Mouse (Mus musculus): ENCODE data around the gene Adamtsl4. TPM values are rescaled to one million over a fixed set of nuclear protein-coding genes. Genes with fewer than 3 reads are reported as not detected.
"Not testable (repeated sequence)": the region's sequence is repeated elsewhere in the genome, so short reads cannot be mapped to it uniquely, and the experiment has no call there.

Gene Adamtsl4
- polyA plus RNA-seq, 1 experiment = not detected

GRCm38 (mm10) chr3:95693821-95694807 lies 6.4 kb upstream of the Adamtsl4 start:
- Histone ChIP-seq H3K4me1 (ENCODE audit: control insufficient read depth, insufficient read depth, low read length) (0 out of 2 replicates have a peak, but pooled peaks cover 2% of the 10 kb centered on the region), H3K27ac (ENCODE audit: insufficient read depth, low read depth, low read length) (no peak overlapping the region), H3K4me3 (ENCODE audit: insufficient read depth, low read depth, low read length) (no peak overlapping the region)
- TF ChIP-seq POLR2A (IDR thresholded peaks at IDR 0.05; ENCODE audit: insufficient read depth, low read depth, low read length) (no peak), CTCF (IDR thresholded peaks at IDR 0.05; ENCODE audit: insufficient read depth, low read depth, low read length) (no peak)
- WGBS = 81% methylated on average over 11 of the region's 11 CpGs

GRCm38 (mm10) chr3:95692677-95693076 lies 5.0 kb upstream of the Adamtsl4 start:
- Histone ChIP-seq H3K27ac (ENCODE audit: insufficient read depth, low read depth, low read length) (no peak overlapping the region), H3K4me1 (ENCODE audit: control insufficient read depth, insufficient read depth, low read length) (peaks cover 7% of the 10 kb centered on the region), H3K4me3 (ENCODE audit: insufficient read depth, low read depth, low read length) (no peak overlapping the region)
- 87% methylated on average over 6 of the region's 6 CpGs for WGBS
- no peak for TF ChIP-seq CTCF (IDR thresholded peaks at IDR 0.05; ENCODE audit: insufficient read depth, low read depth, low read length)
- no peak for TF ChIP-seq POLR2A (IDR thresholded peaks at IDR 0.05; ENCODE audit: insufficient read depth, low read depth, low read length)

DNA sequence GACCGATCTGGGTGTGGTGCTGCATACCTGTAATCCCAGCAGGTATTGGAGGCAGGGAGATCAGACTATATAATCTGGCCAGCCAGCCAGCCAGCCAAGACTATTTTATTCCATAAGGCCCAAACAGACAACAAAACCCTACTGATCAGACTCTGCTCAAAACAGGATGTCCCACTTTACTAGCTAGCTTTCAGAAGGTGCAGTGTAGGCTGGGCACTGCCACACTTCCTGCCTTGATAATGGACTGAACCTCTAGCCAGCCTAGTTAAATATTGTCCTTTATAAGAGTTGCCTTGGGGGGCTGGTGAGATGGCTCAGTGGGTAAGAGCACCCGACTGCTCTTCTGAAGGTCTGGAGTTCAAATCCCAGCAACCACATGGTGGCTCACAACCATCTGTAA lies 2.8 kb upstream of the Adamtsl4 start:
- H3K4me3 ChIP-seq (ENCODE audit: insufficient read depth, low read depth, low read length); H3K27ac ChIP-seq (ENCODE audit: insufficient read depth, low read depth, low read length): not testable (repeated sequence)
- WGBS = 97% methylated on average over 2 of the region's 2 CpGs
- peaks cover 14% of the 10 kb centered on the region for H3K4me1 ChIP-seq (ENCODE audit: control insufficient read depth, insufficient read depth, low read length)

GRCm38 (mm10) chr3:95689940-95690339 lies 2.2 kb upstream of the Adamtsl4 start:
- Histone ChIP-seq H3K4me1 (ENCODE audit: control insufficient read depth, insufficient read depth, low read length) (peaks cover 14% of the 10 kb centered on the region), H3K27ac (ENCODE audit: insufficient read depth, low read depth, low read length) (no peak overlapping the region), H3K4me3 (ENCODE audit: insufficient read depth, low read depth, low read length) (no peak overlapping the region)
- no peak for TF ChIP-seq POLR2A (IDR thresholded peaks at IDR 0.05; ENCODE audit: insufficient read depth, low read depth, low read length)
- no peak for TF ChIP-seq CTCF (IDR thresholded peaks at IDR 0.05; ENCODE audit: insufficient read depth, low read depth, low read length)
- WGBS = 58% methylated on average over 2 of the region's 2 CpGs

DNA sequence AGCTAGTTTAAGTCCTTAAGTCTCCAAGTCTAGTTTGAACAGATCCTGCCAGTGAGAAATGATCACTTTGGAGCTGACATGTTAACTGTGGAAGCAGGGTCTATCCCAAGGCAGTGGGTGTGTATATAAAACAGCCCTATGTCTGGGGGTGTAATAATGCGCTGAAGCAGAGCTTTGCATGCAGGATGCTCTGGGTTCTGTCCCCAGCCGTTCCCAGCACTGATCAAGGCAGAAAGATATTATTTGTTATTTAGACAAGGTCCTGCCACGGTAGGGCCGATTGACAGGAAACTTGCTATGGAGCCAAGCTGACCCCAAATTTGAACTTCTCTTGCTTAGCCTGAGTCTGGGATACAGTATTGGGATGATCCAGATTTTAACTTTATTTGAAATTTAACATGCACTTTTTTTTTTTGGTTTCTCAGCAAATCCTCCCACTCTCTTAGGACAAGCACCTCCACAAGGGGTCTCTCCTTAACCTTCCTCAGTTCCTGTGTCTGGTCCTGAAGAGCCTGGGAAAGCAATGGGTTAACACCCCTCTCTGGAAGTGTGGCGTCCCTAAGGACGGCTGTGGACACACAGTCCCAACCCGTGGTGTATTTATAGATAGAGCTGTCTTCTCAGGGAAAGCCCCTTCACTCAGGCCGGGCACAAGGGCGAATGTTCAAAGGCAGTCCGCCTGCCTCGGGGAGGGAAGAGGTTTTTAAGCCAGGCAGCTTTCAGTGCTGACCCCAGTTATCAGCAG lies 1.6 kb upstream of the Adamtsl4 start:
- 63% methylated on average over 11 of the region's 11 CpGs for WGBS
- Histone ChIP-seq H3K4me3 (ENCODE audit: insufficient read depth, low read depth, low read length) (no peak overlapping the region), H3K27ac (ENCODE audit: insufficient read depth, low read depth, low read length) (no peak overlapping the region), H3K4me1 (ENCODE audit: control insufficient read depth, insufficient read depth, low read length) (peaks cover 14% of the 10 kb centered on the region)
- TF ChIP-seq CTCF (IDR thresholded peaks at IDR 0.05; ENCODE audit: insufficient read depth, low read depth, low read length) (no peak), POLR2A (IDR thresholded peaks at IDR 0.05; ENCODE audit: insufficient read depth, low read depth, low read length) (no peak)

DNA sequence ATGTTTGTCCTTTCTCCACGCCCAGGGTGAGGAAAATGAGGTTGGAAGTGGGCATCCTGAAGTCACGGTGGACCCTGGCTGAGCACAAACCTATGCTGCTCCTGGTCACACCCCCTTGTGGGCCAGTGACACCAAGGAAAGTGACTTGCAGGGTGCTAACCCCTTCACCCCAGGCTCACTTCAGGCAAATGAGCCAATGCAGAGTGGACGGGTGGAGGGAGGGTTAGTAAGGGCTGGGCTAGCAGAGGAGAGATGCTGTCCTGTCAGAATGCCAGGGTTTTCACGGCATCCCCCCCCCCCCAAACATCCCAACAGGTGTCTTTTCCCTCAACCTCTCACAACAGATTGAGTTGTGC lies 571 bp downstream of the Adamtsl4 start:
- Histone ChIP-seq H3K4me3 (ENCODE audit: insufficient read depth, low read depth, low read length) (peak overlapping the region; percentile 42), H3K4me1 (ENCODE audit: control insufficient read depth, insufficient read depth, low read length) (peaks cover 14% of the 10 kb centered on the region), H3K27ac (ENCODE audit: insufficient read depth, low read depth, low read length) (no peak overlapping the region)
- 10% methylated on average over 3 of the region's 4 CpGs for WGBS
- TF ChIP-seq CTCF (IDR thresholded peaks at IDR 0.05; ENCODE audit: insufficient read depth, low read depth, low read length) (no peak), POLR2A (IDR thresholded peaks at IDR 0.05; ENCODE audit: insufficient read depth, low read depth, low read length) (no peak)

GRCm38 (mm10) chr3:95686492-95687167 lies 1.1 kb downstream of the Adamtsl4 start:
- no peak overlapping the region for H3K27ac ChIP-seq (ENCODE audit: insufficient read depth, low read depth, low read length)
- TF ChIP-seq POLR2A (IDR thresholded peaks at IDR 0.05; ENCODE audit: insufficient read depth, low read depth, low read length) = no peak
- no peak for TF ChIP-seq CTCF (IDR thresholded peaks at IDR 0.05; ENCODE audit: insufficient read depth, low read depth, low read length)
- 53% methylated on average over 10 of the region's 10 CpGs for WGBS
- no peak overlapping the region for H3K4me3 ChIP-seq (ENCODE audit: insufficient read depth, low read depth, low read length)
- peaks cover 14% of the 10 kb centered on the region for H3K4me1 ChIP-seq (ENCODE audit: control insufficient read depth, insufficient read depth, low read length)

DNA sequence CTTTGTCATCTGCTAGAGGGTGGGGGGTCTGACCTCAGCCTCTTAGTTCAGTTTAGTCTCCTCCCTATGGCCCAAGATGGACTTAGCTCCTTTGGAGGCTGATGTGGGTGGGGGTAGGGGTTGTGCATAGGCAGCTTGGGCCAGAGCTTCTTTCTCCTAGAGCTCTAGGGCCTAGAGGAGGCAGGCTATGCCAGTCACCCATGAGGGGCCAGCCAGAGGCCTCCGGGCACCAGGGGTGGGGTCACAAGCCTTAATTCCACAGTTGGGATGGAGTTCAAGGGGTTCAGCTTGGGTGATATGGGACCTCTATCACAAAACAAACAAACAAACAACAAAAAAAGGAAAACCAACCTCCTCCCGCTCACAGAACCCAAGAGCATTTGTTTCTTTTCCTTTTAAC lies 2.0 kb downstream of the Adamtsl4 start:
- WGBS = 75% methylated on average over 2 of the region's 2 CpGs
- Histone ChIP-seq H3K27ac (ENCODE audit: insufficient read depth, low read depth, low read length) (no peak overlapping the region), H3K4me3 (ENCODE audit: insufficient read depth, low read depth, low read length) (no peak overlapping the region), H3K4me1 (ENCODE audit: control insufficient read depth, insufficient read depth, low read length) (peaks cover 14% of the 10 kb centered on the region)
- TF ChIP-seq CTCF (IDR thresholded peaks at IDR 0.05; ENCODE audit: insufficient read depth, low read depth, low read length) = no peak

DNA sequence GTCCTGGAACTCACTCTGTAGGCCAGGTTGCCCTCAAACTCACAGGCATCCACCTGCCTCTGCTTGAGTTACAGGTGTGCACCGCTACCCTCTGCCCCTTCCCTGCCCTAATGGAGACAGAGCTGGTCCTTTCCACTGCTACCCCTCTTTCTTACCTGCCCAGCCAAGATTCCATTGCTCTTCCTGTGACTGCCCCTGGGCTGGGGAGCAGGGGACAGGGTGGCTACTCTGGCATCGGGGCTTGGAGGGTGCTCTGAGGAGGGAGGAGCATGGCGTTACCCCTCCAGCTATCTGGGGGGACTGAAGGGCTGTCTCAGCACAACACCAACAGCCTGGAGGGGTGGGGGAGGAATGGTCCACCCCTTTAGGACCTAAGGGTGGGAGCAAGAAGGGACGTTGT lies 2.4 kb downstream of the Adamtsl4 start:
- peaks cover 14% of the 10 kb centered on the region for H3K4me1 ChIP-seq (ENCODE audit: control insufficient read depth, insufficient read depth, low read length)
- no peak overlapping the region for H3K27ac ChIP-seq (ENCODE audit: insufficient read depth, low read depth, low read length)
- no peak for TF ChIP-seq POLR2A (IDR thresholded peaks at IDR 0.05; ENCODE audit: insufficient read depth, low read depth, low read length)
- no peak for TF ChIP-seq CTCF (IDR thresholded peaks at IDR 0.05; ENCODE audit: insufficient read depth, low read depth, low read length)
- H3K4me3 ChIP-seq (ENCODE audit: insufficient read depth, low read depth, low read length) = no peak overlapping the region
- 85% methylated on average over 4 of the region's 4 CpGs for WGBS

Measured in olfactory bulb, adult 2 months (tissue).